Mouse (Mus musculus) hindbrain, embryonic 16.5 days (tissue): Measurements from ENCODE around the gene Ntrk3. TPM values are rescaled to one million over a fixed set of nuclear protein-coding genes. Genes with fewer than 3 reads are reported as not detected.

ENCODE experiments used
- ATAC-seq: fragments of 200-750 bp; cut with Nextera tagmentation; 2 replicates; pipeline ENCODE4 v1.8.0; 2017; ENCODE audit warnings: moderate TSS enrichment, moderate library complexity
- H3K27ac ChIP-seq: fragments of 300-500 bp; sonication (generic); 2 replicates; pipeline ENCODE4 v1.5.1; 2014; ENCODE audit warnings: low read depth, mild to moderate bottlenecking, control low read depth, low read length, moderate library complexity
- H3K27me3 ChIP-seq: fragments of 300-500 bp; sonication (generic); replicated peaks from 2 replicates; pipeline ENCODE4 v1.6.1; 2014; ENCODE audit warnings: low read length; ENCODE audit not compliant: control insufficient read depth, insufficient read depth
- H3K36me3 ChIP-seq: fragments of 300-500 bp; sonication (generic); 2 replicates; pipeline ENCODE4 v1.6.1; 2014; ENCODE audit warnings: mild to moderate bottlenecking, low read length, moderate library complexity, mixed read lengths; ENCODE audit not compliant: control insufficient read depth, insufficient read depth
- H3K4me1 ChIP-seq: fragments of 300-500 bp; sonication (generic); 2 replicates; pipeline ENCODE4 v1.6.1; 2014; ENCODE audit warnings: low read depth, low read length; ENCODE audit not compliant: control insufficient read depth, insufficient read depth
- H3K4me2 ChIP-seq: fragments of 300-500 bp; sonication (generic); 2 replicates; pipeline ENCODE4 v1.6.1; 2014; ENCODE audit warnings: mild to moderate bottlenecking, low read length, control low read depth, moderate library complexity
- H3K4me3 ChIP-seq: fragments of 300-500 bp; sonication (generic); 2 replicates; pipeline ENCODE4 v1.5.1; 2014; ENCODE audit warnings: mild to moderate bottlenecking, low read length, control low read depth, moderate library complexity
- H3K9ac ChIP-seq: fragments of 300-500 bp; sonication (generic); 2 replicates; pipeline ENCODE4 v1.6.1; 2014; ENCODE audit warnings: low read depth, mild to moderate bottlenecking, control low read depth, low read length, moderate library complexity
- H3K9me3 ChIP-seq: fragments of 300-500 bp; sonication (generic); 2 replicates; pipeline ENCODE4 v1.6.1; 2014; ENCODE audit warnings: mild to moderate bottlenecking, low read length, moderate library complexity; ENCODE audit not compliant: control insufficient read depth
- WGBS: fragments of 180-500 bp; shearing (Covaris S2); extraction: QIAGEN DNeasy Blood & Tissue Kit; methylation state at CpG from one replicate; pipeline ENCODE4 v1.1.7; 2014; 5-methylcytosine and 5-hydroxymethylcytosine counted together
- polyA plus RNA-seq: library from polyadenylated mRNA; unstranded; fragments of >200 nt; fragmentation: Nextera tagmentation; extraction: Ambion mirVana; gene quantifications from 2 replicates; pipeline ENCODE4 v1.2.1, GENCODE M21; 2015

The Ntrk3 gene
- polyA plus RNA-seq, 1 experiment from 2014 or later = 23.8 TPM

GRCm38 (mm10) chr7:78695200-78695599 is 42.6 kb downstream of the Ntrk3 start:
- WGBS = 90% methylated on average over 3 of the region's 3 CpGs
- ATAC-seq = no peak

GRCm38 (mm10) chr7:78693148-78693547 is 44.7 kb downstream of the Ntrk3 start:
- H3K27ac ChIP-seq = no peak overlapping the region
- H3K27me3 ChIP-seq = no peaks in the 10 kb centered on the region
- H3K4me2 ChIP-seq = no peak overlapping the region
- no peak for ATAC-seq
- no peak overlapping the region for H3K9ac ChIP-seq
- no peak overlapping the region for H3K4me3 ChIP-seq
- no peaks in the 10 kb centered on the region for H3K4me1 ChIP-seq
- WGBS = 61% methylated on average over 1 of the region's 1 CpGs
- H3K9me3 ChIP-seq = no peaks in the 10 kb centered on the region
- no peaks in the 10 kb centered on the region for H3K36me3 ChIP-seq

More at GRCm38 (mm10) chr7:78695200-78695599, 42.6 kb downstream of the Ntrk3 start:
- Histone ChIP-seq H3K36me3 (no peaks in the 10 kb centered on the region), H3K27me3 (no peaks in the 10 kb centered on the region), H3K4me3 (no peak overlapping the region), H3K4me2 (no peak overlapping the region), H3K9ac (no peak overlapping the region), H3K9me3 (no peaks in the 10 kb centered on the region), H3K4me1 (no peaks in the 10 kb centered on the region), H3K27ac (no peak overlapping the region)

- no peaks in the 10 kb centered on the region for H3K4me1 ChIP-seq
- no peak overlapping the region for H3K4me2 ChIP-seq
- no peak overlapping the region for H3K9ac ChIP-seq
- no peaks in the 10 kb centered on the region for H3K36me3 ChIP-seq
- no peaks in the 10 kb centered on the region for H3K9me3 ChIP-seq
- no peaks in the 10 kb centered on the region for H3K27me3 ChIP-seq
- 51% methylated on average over 3 of the region's 3 CpGs for WGBS
- H3K27ac ChIP-seq = no peak overlapping the region
- no peak for ATAC-seq
- no peak overlapping the region for H3K4me3 ChIP-seq
These were observed 46.9 kb downstream of the Ntrk3 start for GRCm38 (mm10) chr7:78690956-78691355.

GRCm38 (mm10) chr7:78684943-78685342 is 52.9 kb downstream of the Ntrk3 start:
- no peak for ATAC-seq
- Histone ChIP-seq H3K27me3 (no peaks in the 10 kb centered on the region), H3K9me3 (no peaks in the 10 kb centered on the region), H3K4me3 (no peak overlapping the region), H3K36me3 (no peaks in the 10 kb centered on the region), H3K27ac (no peak overlapping the region), H3K4me2 (no peak overlapping the region), H3K4me1 (no peaks in the 10 kb centered on the region), H3K9ac (no peak overlapping the region)
- 71% methylated on average over 6 of the region's 6 CpGs for WGBS

- H3K27me3 ChIP-seq = no peaks in the 10 kb centered on the region
- no peak overlapping the region for H3K4me2 ChIP-seq
- H3K4me3 ChIP-seq = no peak overlapping the region
- no peaks in the 10 kb centered on the region for H3K4me1 ChIP-seq
- H3K36me3 ChIP-seq = no peaks in the 10 kb centered on the region
- ATAC-seq = peak; percentile 30; the same call in 1 of the 2 replicates
- WGBS = 81% methylated on average over 2 of the region's 2 CpGs
- H3K27ac ChIP-seq = no peak overlapping the region
- no peaks in the 10 kb centered on the region for H3K9me3 ChIP-seq
- H3K9ac ChIP-seq = no peak overlapping the region
These were observed 56.9 kb downstream of the Ntrk3 start for GRCm38 (mm10) chr7:78680871-78681270.

- ATAC-seq = no peak
- 90% methylated on average over 16 of the region's 16 CpGs for WGBS
These were observed 68.4 kb downstream of the Ntrk3 start for GRCm38 (mm10) chr7:78669407-78669806.

GRCm38 (mm10) chr7:78668916-78669315 is 68.9 kb downstream of the Ntrk3 start:
- no peak overlapping the region for H3K9ac ChIP-seq
- WGBS = 89% methylated on average over 6 of the region's 6 CpGs
- no peak overlapping the region for H3K4me2 ChIP-seq
- H3K27ac ChIP-seq = no peak overlapping the region
- no peaks in the 10 kb centered on the region for H3K4me1 ChIP-seq
- no peaks in the 10 kb centered on the region for H3K36me3 ChIP-seq
- no peak for ATAC-seq
- H3K4me3 ChIP-seq = no peak overlapping the region
- H3K27me3 ChIP-seq = no peaks in the 10 kb centered on the region
- H3K9me3 ChIP-seq = no peaks in the 10 kb centered on the region

More at GRCm38 (mm10) chr7:78669407-78669806, 68.4 kb downstream of the Ntrk3 start:
- Histone ChIP-seq H3K36me3 (no peaks in the 10 kb centered on the region), H3K4me1 (no peaks in the 10 kb centered on the region), H3K4me2 (no peak overlapping the region), H3K4me3 (no peak overlapping the region), H3K27ac (no peak overlapping the region), H3K27me3 (no peaks in the 10 kb centered on the region), H3K9me3 (no peaks in the 10 kb centered on the region), H3K9ac (no peak overlapping the region)

GRCm38 (mm10) chr7:78668003-78668635 is 69.7 kb downstream of the Ntrk3 start:
- WGBS = 88% methylated on average over 6 of the region's 6 CpGs
- Histone ChIP-seq H3K27me3 (no peaks in the 10 kb centered on the region), H3K4me3 (no peak overlapping the region), H3K36me3 (no peaks in the 10 kb centered on the region), H3K9me3 (no peaks in the 10 kb centered on the region), H3K9ac (no peak overlapping the region), H3K4me1 (no peaks in the 10 kb centered on the region), H3K27ac (no peak overlapping the region), H3K4me2 (no peak overlapping the region)
- ATAC-seq = no peak

- Histone ChIP-seq H3K27me3 (no peaks in the 10 kb centered on the region), H3K9ac (no peak overlapping the region), H3K4me3 (no peak overlapping the region), H3K4me1 (peaks cover 7% of the 10 kb centered on the region; the same call in 1 of the 2 replicates), H3K36me3 (no peaks in the 10 kb centered on the region), H3K27ac (no peak overlapping the region), H3K4me2 (no peak overlapping the region), H3K9me3 (no peaks in the 10 kb centered on the region)
- ATAC-seq = no peak
- WGBS = 51% methylated on average over 7 of the region's 7 CpGs
These were observed 77.0 kb downstream of the Ntrk3 start for GRCm38 (mm10) chr7:78660832-78661231.
